Mouse (Mus musculus) cerebellum, adult 2 months (tissue): ENCODE results near the gene Sun5. TPM values are rescaled to one million over a fixed set of nuclear protein-coding genes. Genes with fewer than 3 reads are reported as not detected.
"Not testable (repeated sequence)": the region's sequence is repeated elsewhere in the genome, so short reads cannot be mapped to it uniquely, and the experiment has no call there.

Source experiments
- DNase-seq, 2 experiments: peaks; one replicate each; pipeline ENCODE4 v3.0.0; 2021
- H3K27ac ChIP-seq: fragments of 200-500 bp; 2 replicates; pipeline ENCODE4 v1.5.1; 2012; ENCODE audit warnings: low read length, control low read depth, inconsistent platforms; ENCODE audit not compliant: insufficient read depth
- H3K27me3 ChIP-seq: fragments of 200-500 bp; 2 replicates; pipeline ENCODE4 v1.6.1; 2012; ENCODE audit warnings: inconsistent platforms, mild to moderate bottlenecking, low read length, moderate library complexity; ENCODE audit not compliant: control insufficient read depth, insufficient read depth
- H3K4me1 ChIP-seq: fragments of 200-500 bp; 2 replicates; pipeline ENCODE4 v1.6.1; 2011; ENCODE audit warnings: low read length; ENCODE audit not compliant: control insufficient read depth, insufficient read depth
- H3K4me3 ChIP-seq: fragments of 200-500 bp; replicated peaks from 2 replicates; pipeline ENCODE3; 2011; ENCODE audit warnings: mild to moderate bottlenecking, low read depth, low read length, control low read depth; ENCODE audit not compliant: insufficient read depth
- CTCF ChIP-seq: fragments of 200-500 bp; IDR thresholded peaks from 2 replicates; pipeline ENCODE4 v1.5.1; 2011; ENCODE audit warnings: low read depth, mild to moderate bottlenecking, control low read depth, low read length, moderate library complexity, borderline replicate concordance; ENCODE audit not compliant: insufficient read depth
- POLR2A ChIP-seq: fragments of 200-500 bp; IDR thresholded peaks from 2 replicates; pipeline ENCODE4 v1.6.1; 2011; ENCODE audit warnings: low read length, control low read depth, borderline replicate concordance; ENCODE audit not compliant: insufficient read depth
- WGBS: fragments of 180-500 bp; shearing (Covaris S2); methylation state at CpG from one replicate; pipeline ENCODE4 v1.1.7; 2018; 5-methylcytosine and 5-hydroxymethylcytosine counted together
- polyA plus RNA-seq: library from polyadenylated mRNA; depleted of rRNA; stranded (reverse); fragments of >200 nt; gene quantifications from 2 replicates; pipeline ENCODE4 v1.2.3, GENCODE M21; 2012

The Sun5 gene
- polyA plus RNA-seq, 1 experiment = not detected

GRCm38 (mm10) chr2:153833291-153833690, 37.6 kb downstream of the Sun5 start:
- 90% methylated on average over 8 of the region's 8 CpGs for WGBS
- Histone ChIP-seq H3K4me1 (no peaks in the 10 kb centered on the region; the same call in none of the 2 replicates), H3K27me3 (no peaks in the 10 kb centered on the region; the same call in 1 of the 2 replicates), H3K4me3 (no peak overlapping the region), H3K27ac (no peak overlapping the region)
- TF ChIP-seq POLR2A (no peak), CTCF (no peak)
- no peak for DNase-seq

- Histone ChIP-seq H3K27me3 (no peaks in the 10 kb centered on the region), H3K27ac (no peak overlapping the region), H3K4me3 (no peak overlapping the region), H3K4me1 (peaks cover 11% of the 10 kb centered on the region)
- TF ChIP-seq POLR2A (no peak), CTCF (no peak)
- no peak for DNase-seq
- 94% methylated on average over 7 of the region's 7 CpGs for WGBS
These were observed 42.2 kb downstream of the Sun5 start for GRCm38 (mm10) chr2:153828704-153829103.

- H3K27ac ChIP-seq = peak overlapping the region; percentile 89
- peak overlapping the region; percentile 36 for H3K4me3 ChIP-seq
- DNase-seq = peak; percentile 79 to 91
- TF ChIP-seq CTCF = no peak
- TF ChIP-seq POLR2A = no peak; the same call in 1 of the 2 replicates
- peaks cover 11% of the 10 kb centered on the region for H3K4me1 ChIP-seq
- WGBS = 23% methylated on average over 8 of the region's 8 CpGs
- H3K27me3 ChIP-seq = no peaks in the 10 kb centered on the region
These were observed 43.6 kb downstream of the Sun5 start for GRCm38 (mm10) chr2:153827171-153827830.

GRCm38 (mm10) chr2:153825900-153826299, 45.0 kb downstream of the Sun5 start:
- not testable (repeated sequence) for DNase-seq, H3K4me3 ChIP-seq, H3K27ac ChIP-seq, H3K27me3 ChIP-seq
- 90% methylated on average over 32 of the region's 32 CpGs for WGBS
- peaks cover 11% of the 10 kb centered on the region for H3K4me1 ChIP-seq

- TF ChIP-seq CTCF = no peak
- TF ChIP-seq POLR2A = no peak
- no peak overlapping the region for H3K4me3 ChIP-seq
- DNase-seq = no peak
- 74% methylated on average over 6 of the region's 6 CpGs for WGBS
- no peak overlapping the region for H3K27ac ChIP-seq
- peaks cover 11% of the 10 kb centered on the region for H3K4me1 ChIP-seq
- H3K27me3 ChIP-seq = no peaks in the 10 kb centered on the region
These were observed 46.3 kb downstream of the Sun5 start for GRCm38 (mm10) chr2:153824593-153824992.

- 97% methylated on average over 2 of the region's 2 CpGs for WGBS
- TF ChIP-seq CTCF (no peak), POLR2A (no peak)
- peaks cover 1% of the 10 kb centered on the region for H3K4me1 ChIP-seq
- H3K4me3 ChIP-seq = no peak overlapping the region
- DNase-seq = no peak
- no peak overlapping the region for H3K27ac ChIP-seq
- H3K27me3 ChIP-seq = no peaks in the 10 kb centered on the region
These were observed 48.8 kb downstream of the Sun5 start for GRCm38 (mm10) chr2:153822005-153822543.

GRCm38 (mm10) chr2:153809921-153810320, 61.0 kb downstream of the Sun5 start:
- no peaks in the 10 kb centered on the region for H3K27me3 ChIP-seq
- DNase-seq = peak; percentile 28 to 45
- H3K27ac ChIP-seq = no peak overlapping the region
- no peak for TF ChIP-seq CTCF
- no peak for TF ChIP-seq POLR2A
- no peak overlapping the region for H3K4me3 ChIP-seq
- 58% methylated on average over 3 of the region's 3 CpGs for WGBS
- no peaks in the 10 kb centered on the region for H3K4me1 ChIP-seq

- Histone ChIP-seq H3K4me3 (no peak overlapping the region), H3K27me3 (no peaks in the 10 kb centered on the region), H3K4me1 (no peaks in the 10 kb centered on the region), H3K27ac (no peak overlapping the region)
- WGBS = 83% methylated on average over 6 of the region's 6 CpGs
- no peak for DNase-seq
- TF ChIP-seq POLR2A (no peak), CTCF (no peak)
These were observed 62.0 kb downstream of the Sun5 start for GRCm38 (mm10) chr2:153808841-153809240.
